Mouse (Mus musculus) stomach, postnatal 0 days (tissue): ENCODE data around the gene Crnkl1. TPM values are rescaled to one million over a fixed set of nuclear protein-coding genes. Genes with fewer than 3 reads are reported as not detected.
A peak's percentile ranks its signal among the peaks of the same experiment; 100 is the strongest.

Experiments
- ATAC-seq: fragments of 200-750 bp; cut with Nextera tagmentation; 2 replicates; pipeline ENCODE4 v1.8.0; 2017; ENCODE audit not compliant: low FRiP score, low TSS enrichment
- DNase-seq: peaks from one replicate; pipeline ENCODE4 v3.0.0-alpha.2; 2016; ENCODE audit warnings: low spot score
- H3K27ac ChIP-seq: fragments of 300-500 bp; sonication (generic); replicated peaks from 2 replicates; pipeline ENCODE4 v1.5.1; 2014; ENCODE audit warnings: mild to moderate bottlenecking, control low read depth
- H3K27me3 ChIP-seq: fragments of 300-500 bp; sonication (generic); 2 replicates; pipeline ENCODE4 v1.6.1; 2014; ENCODE audit warnings: low read length; ENCODE audit not compliant: control insufficient read depth, insufficient read depth
- H3K36me3 ChIP-seq: fragments of 300-500 bp; sonication (generic); 2 replicates; pipeline ENCODE4 v1.6.1; 2014; ENCODE audit warnings: low read length, mixed read lengths; ENCODE audit not compliant: control insufficient read depth, insufficient read depth
- H3K4me1 ChIP-seq: fragments of 300-500 bp; sonication (generic); replicated peaks from 2 replicates; pipeline ENCODE4 v1.6.1; 2014; ENCODE audit warnings: antibody characterized with exemption; ENCODE audit not compliant: control insufficient read depth, insufficient read depth
- H3K4me2 ChIP-seq: fragments of 300-500 bp; sonication (generic); replicated peaks from 2 replicates; pipeline ENCODE4 v1.6.1; 2014; ENCODE audit warnings: low read depth, mild to moderate bottlenecking, control low read depth, moderate library complexity
- H3K4me3 ChIP-seq: fragments of 300-500 bp; sonication (generic); 2 replicates; pipeline ENCODE4 v1.5.1; 2014; ENCODE audit warnings: low read depth, low read length, control low read depth
- H3K9ac ChIP-seq: fragments of 300-500 bp; sonication (generic); 2 replicates; pipeline ENCODE4 v1.6.1; 2014; ENCODE audit warnings: mild to moderate bottlenecking, low read length, control low read depth, mixed read lengths
- H3K9me3 ChIP-seq: fragments of 300-500 bp; sonication (generic); 2 replicates; pipeline ENCODE4 v1.6.1; 2016; ENCODE audit warnings: low read length; ENCODE audit not compliant: control insufficient read depth
- CTCF ChIP-seq: IDR thresholded peaks from 2 replicates; pipeline ENCODE4 v1.5.1; 2016; ENCODE audit warnings: antibody characterized with exemption, low read depth, mild to moderate bottlenecking, moderate library complexity
- EP300 ChIP-seq: optimal IDR thresholded peaks from 2 replicates; pipeline ENCODE3; 2016; ENCODE audit warnings: antibody characterized with exemption
- WGBS: fragments of 180-500 bp; shearing (Covaris S2); extraction: QIAGEN DNeasy Blood & Tissue Kit; methylation state at CpG from one replicate; pipeline ENCODE4 v1.1.7; 2014; 5-methylcytosine and 5-hydroxymethylcytosine counted together
- polyA plus RNA-seq: library from polyadenylated mRNA; unstranded; fragments of >200 nt; fragmentation: Nextera tagmentation; extraction: Ambion mirVana; gene quantifications from 2 replicates; pipeline ENCODE4 v1.2.1, GENCODE M21; 2015

Gene Crnkl1
- polyA plus RNA-seq, 1 experiment from 2014 or later: 15.2 TPM

DNA sequence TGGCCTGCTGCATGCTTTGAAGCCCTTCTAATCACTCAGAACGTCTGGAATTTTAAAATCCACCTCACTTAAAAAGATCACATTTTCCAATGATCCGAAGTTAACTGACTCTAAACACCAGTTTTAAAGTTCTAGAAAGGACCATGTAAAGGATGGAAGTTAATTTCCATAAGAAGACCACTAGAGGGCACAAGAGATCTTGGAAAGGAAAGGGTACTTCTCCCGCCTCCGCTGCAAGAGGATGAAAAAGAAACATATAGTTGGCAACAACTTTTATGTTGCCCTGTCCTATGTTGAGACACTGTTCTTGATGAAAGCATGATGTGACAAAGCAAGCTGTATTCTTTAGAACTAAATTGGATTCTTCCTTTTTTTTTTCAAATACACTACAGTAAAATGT is 22.6 kb upstream of the Crnkl1 start:
- no peak for TF ChIP-seq EP300
- TF ChIP-seq CTCF: peak; percentile 87
- 10% methylated on average over 4 of the region's 4 CpGs for WGBS
- Histone ChIP-seq H3K4me1 (no peaks in the 10 kb centered on the region), H3K4me3 (no peak overlapping the region), H3K9me3 (no peaks in the 10 kb centered on the region), H3K9ac (no peak overlapping the region), H3K4me2 (no peak overlapping the region), H3K36me3 (no peaks in the 10 kb centered on the region), H3K27ac (no peak overlapping the region), H3K27me3 (no peaks in the 10 kb centered on the region)
- no peak for ATAC-seq
- no peak for DNase-seq

DNA sequence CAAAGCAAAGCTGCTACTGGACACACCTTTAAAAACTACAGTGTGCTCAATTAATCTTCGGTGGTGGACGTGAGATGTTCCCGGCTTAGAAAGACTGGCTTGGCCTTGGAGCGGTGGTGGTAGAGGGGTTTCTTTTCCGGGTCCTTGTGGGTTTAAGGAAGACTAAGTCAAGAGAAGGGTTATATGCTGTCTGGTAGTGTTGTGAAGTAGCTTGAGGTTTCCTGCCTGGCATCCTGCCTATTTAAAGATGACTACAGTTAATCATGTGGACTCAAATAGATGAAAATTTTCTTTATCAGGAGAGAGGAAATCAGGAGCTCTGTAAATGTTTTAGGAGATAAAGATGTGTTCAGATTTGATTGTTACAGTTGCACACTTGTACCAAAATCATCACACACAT is 21.5 kb upstream of the Crnkl1 start:
- WGBS: 68% methylated on average over 5 of the region's 5 CpGs
- no peak for ATAC-seq
- no peaks in the 10 kb centered on the region for H3K9me3 ChIP-seq
- no peak overlapping the region for H3K9ac ChIP-seq
- H3K4me2 ChIP-seq: no peak overlapping the region
- no peak overlapping the region for H3K4me3 ChIP-seq
- TF ChIP-seq CTCF (no peak), EP300 (no peak)
- H3K27ac ChIP-seq: no peak overlapping the region
- H3K27me3 ChIP-seq: no peaks in the 10 kb centered on the region
- H3K4me1 ChIP-seq: no peaks in the 10 kb centered on the region
- H3K36me3 ChIP-seq: no peaks in the 10 kb centered on the region
- DNase-seq: no peak

DNA sequence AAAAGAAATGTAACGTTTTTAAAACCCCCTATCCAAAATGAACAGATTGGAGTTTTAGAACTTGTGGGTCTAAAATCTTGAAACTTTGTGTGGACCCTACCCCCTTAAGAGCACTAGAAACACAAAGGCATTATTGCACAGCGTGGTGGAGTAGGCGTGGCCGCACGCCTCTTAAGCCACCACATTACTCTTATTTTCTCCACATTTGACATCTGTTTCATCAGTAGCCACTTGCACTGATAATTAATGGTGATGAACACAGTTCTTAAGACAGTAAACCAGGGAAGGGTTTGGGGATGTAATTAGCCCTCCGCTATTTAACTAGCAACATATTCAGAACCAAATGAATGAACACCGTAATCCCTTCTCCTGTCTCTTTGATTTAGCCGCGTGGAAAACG is 21.0 kb upstream of the Crnkl1 start:
- DNase-seq (no peak), ATAC-seq (no peak)
- H3K9me3 ChIP-seq: no peaks in the 10 kb centered on the region
- H3K4me3 ChIP-seq: no peak overlapping the region
- no peak overlapping the region for H3K9ac ChIP-seq
- no peak for TF ChIP-seq EP300
- TF ChIP-seq CTCF: no peak
- WGBS: 62% methylated on average over 10 of the region's 10 CpGs
- no peaks in the 10 kb centered on the region for H3K27me3 ChIP-seq
- no peak overlapping the region for H3K4me2 ChIP-seq
- no peak overlapping the region for H3K27ac ChIP-seq
- H3K4me1 ChIP-seq: no peaks in the 10 kb centered on the region
- H3K36me3 ChIP-seq: no peaks in the 10 kb centered on the region

DNA sequence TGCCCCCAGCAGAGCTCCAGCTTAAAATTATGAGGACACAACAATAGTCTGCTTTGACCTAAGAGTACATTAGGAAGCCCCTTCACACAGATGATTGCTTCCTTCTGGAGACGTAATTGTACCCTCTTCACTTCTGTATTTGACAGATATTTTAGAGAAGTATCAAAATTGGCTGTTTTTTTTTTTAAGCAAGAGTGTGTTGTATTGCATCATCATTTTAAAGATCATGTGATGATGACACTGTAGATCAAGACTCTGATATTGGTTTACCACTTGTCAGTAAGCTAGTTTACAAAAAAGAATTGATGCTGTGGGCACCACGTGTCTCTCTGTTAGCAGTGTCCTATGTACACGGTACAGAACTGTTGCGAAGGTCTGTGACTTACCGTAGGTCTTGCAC is 17.9 kb upstream of the Crnkl1 start:
- Histone ChIP-seq H3K4me3 (no peak overlapping the region), H3K36me3 (no peaks in the 10 kb centered on the region), H3K9ac (no peak overlapping the region), H3K9me3 (no peaks in the 10 kb centered on the region), H3K4me1 (no peaks in the 10 kb centered on the region), H3K27me3 (no peaks in the 10 kb centered on the region), H3K4me2 (no peak overlapping the region), H3K27ac (no peak overlapping the region)
- DNase-seq (no peak), ATAC-seq (no peak)
- TF ChIP-seq EP300 (no peak), CTCF (no peak)
- WGBS: 63% methylated on average over 5 of the region's 5 CpGs

DNA sequence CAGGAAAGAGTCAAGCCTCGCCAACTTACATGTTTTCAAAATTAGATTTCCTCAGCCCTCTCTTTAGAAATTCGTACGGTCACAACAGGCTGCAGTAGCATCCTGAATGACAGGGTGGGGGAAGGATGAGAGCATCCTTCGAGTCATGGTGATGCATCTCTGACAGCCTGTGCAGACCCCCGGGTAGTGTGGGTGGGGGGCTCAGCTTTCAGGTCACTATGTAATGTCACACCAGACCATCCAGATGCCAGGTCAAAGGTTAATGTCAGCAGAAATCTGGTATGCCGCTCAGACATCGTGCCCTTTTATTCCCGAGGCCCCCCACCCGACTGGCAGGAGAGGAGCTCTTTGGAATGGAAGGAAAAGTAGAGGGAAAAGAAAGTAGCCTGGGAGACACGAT is 15.4 kb upstream of the Crnkl1 start:
- no peak overlapping the region for H3K27ac ChIP-seq
- H3K36me3 ChIP-seq: no peaks in the 10 kb centered on the region
- H3K27me3 ChIP-seq: no peaks in the 10 kb centered on the region
- TF ChIP-seq CTCF: no peak
- TF ChIP-seq EP300: no peak
- H3K4me1 ChIP-seq: no peaks in the 10 kb centered on the region
- no peak overlapping the region for H3K4me3 ChIP-seq
- no peaks in the 10 kb centered on the region for H3K9me3 ChIP-seq
- 30% methylated on average over 10 of the region's 10 CpGs for WGBS
- DNase-seq (no peak), ATAC-seq (no peak)
- H3K9ac ChIP-seq: no peak overlapping the region
- H3K4me2 ChIP-seq: no peak overlapping the region

DNA sequence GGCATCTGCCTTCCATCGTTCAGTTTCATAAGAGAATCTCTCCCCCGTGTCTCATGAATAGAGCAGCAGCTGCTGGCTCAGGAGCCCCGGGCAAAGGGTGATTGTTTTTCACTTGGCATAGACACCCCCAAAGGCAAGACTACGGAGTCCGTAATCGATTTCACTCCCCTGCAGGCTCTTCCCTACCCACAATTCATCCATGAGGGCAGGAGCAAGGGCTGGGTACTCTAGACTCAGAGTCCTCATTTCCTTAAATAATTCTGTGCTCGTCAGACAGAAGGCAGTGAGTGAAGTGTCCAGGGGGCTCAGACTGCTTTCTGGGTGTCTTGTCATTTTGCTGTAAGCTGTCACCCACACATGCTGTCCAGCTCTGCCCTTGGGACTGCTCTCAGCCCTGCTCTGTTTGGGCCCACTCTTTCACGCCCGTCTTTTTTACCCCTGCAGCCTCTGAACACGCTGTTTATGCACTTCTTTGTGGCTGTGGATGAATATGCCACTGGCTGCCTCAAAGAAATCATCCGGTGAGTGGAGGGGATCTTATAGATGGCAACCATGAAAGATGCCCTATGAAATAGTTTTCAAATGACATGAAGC is 14.8 kb upstream of the Crnkl1 start:
- H3K9ac ChIP-seq: no peak overlapping the region
- no peaks in the 10 kb centered on the region for H3K36me3 ChIP-seq
- no peaks in the 10 kb centered on the region for H3K27me3 ChIP-seq
- WGBS: 45% methylated on average over 11 of the region's 11 CpGs
- TF ChIP-seq CTCF: no peak
- no peaks in the 10 kb centered on the region for H3K9me3 ChIP-seq
- no peak overlapping the region for H3K27ac ChIP-seq
- no peaks in the 10 kb centered on the region for H3K4me1 ChIP-seq
- no peak for ATAC-seq
- no peak overlapping the region for H3K4me2 ChIP-seq
- no peak for DNase-seq
- no peak overlapping the region for H3K4me3 ChIP-seq
